Mouse (Mus musculus): ENCODE results near the gene Gm10197.

Gene Gm10197

GRCm38 (mm10) chr19:53359160-53360033, 12.2 kb downstream of the Gm10197 start:
- no peak for DNase-seq (ENCODE audit: low read depth, low spot score)

GRCm38 (mm10) chr19:53355065-53355464, 16.5 kb downstream of the Gm10197 start:
- DNase-seq (ENCODE audit: low read depth, low spot score): no peak

- DNase-seq (ENCODE audit: low read depth, low spot score): no peak
Observed at GRCm38 (mm10) chr19:53354271-53355000, 17.1 kb downstream of the Gm10197 start.

GRCm38 (mm10) chr19:53353864-53354263, 17.7 kb downstream of the Gm10197 start:
- no peak for DNase-seq (ENCODE audit: low read depth, low spot score)

GRCm38 (mm10) chr19:53345766-53346165, 25.8 kb downstream of the Gm10197 start:
- no peak for DNase-seq (ENCODE audit: low read depth, low spot score)

- DNase-seq (ENCODE audit: low read depth, low spot score): no peak
Observed at GRCm38 (mm10) chr19:53344062-53344461, 27.5 kb downstream of the Gm10197 start.

- DNase-seq (ENCODE audit: low read depth, low spot score): no peak
Observed at GRCm38 (mm10) chr19:53343174-53343881, 28.2 kb downstream of the Gm10197 start.

GRCm38 (mm10) chr19:53340423-53340822, 31.1 kb downstream of the Gm10197 start:
- no peak for DNase-seq (ENCODE audit: low read depth, low spot score)

- no peak for DNase-seq (ENCODE audit: low read depth, low spot score)
Observed at GRCm38 (mm10) chr19:53335241-53335640, 36.3 kb downstream of the Gm10197 start.

GRCm38 (mm10) chr19:53333730-53334129, 37.8 kb downstream of the Gm10197 start:
- DNase-seq (ENCODE audit: low read depth, low spot score): no peak

- no peak for DNase-seq (ENCODE audit: low read depth, low spot score)
Observed at GRCm38 (mm10) chr19:53331882-53332500, 39.6 kb downstream of the Gm10197 start.

GRCm38 (mm10) chr19:53329992-53330381, 41.6 kb downstream of the Gm10197 start:
- no peak for DNase-seq (ENCODE audit: low read depth, low spot score)

- no peak for DNase-seq (ENCODE audit: low read depth, low spot score)
Observed at GRCm38 (mm10) chr19:53329221-53329991, 42.2 kb downstream of the Gm10197 start.

GRCm38 (mm10) chr19:53328116-53328515, 43.5 kb downstream of the Gm10197 start:
- no peak for DNase-seq (ENCODE audit: low read depth, low spot score)

GRCm38 (mm10) chr19:53325578-53326295, 45.8 kb downstream of the Gm10197 start:
- no peak for DNase-seq (ENCODE audit: low read depth, low spot score)

- no peak for DNase-seq (ENCODE audit: low read depth, low spot score)
Observed at GRCm38 (mm10) chr19:53324866-53325265, 46.7 kb downstream of the Gm10197 start.

GRCm38 (mm10) chr19:53322438-53323048, 49.0 kb downstream of the Gm10197 start:
- no peak for DNase-seq (ENCODE audit: low read depth, low spot score)
